Mouse (Mus musculus) macrophage (primary cell): ENCODE results near the gene Armc12. TPM values are rescaled to one million over a fixed set of nuclear protein-coding genes. Genes with fewer than 3 reads are reported as not detected.
A peak's percentile ranks its signal among the peaks of the same experiment; 100 is the strongest.

Experiments used
- H3K27ac ChIP-seq: fragments of 350-480 bp; formaldehyde crosslinking; 2 replicates; pipeline ENCODE4 v1.9.0; 2021
- H3K36me3 ChIP-seq: fragments of 350-480 bp; formaldehyde crosslinking; 2 replicates; pipeline ENCODE4 v1.9.0; 2021; ENCODE audit errors: inconsistent target
- H3K4me3 ChIP-seq: fragments of 350-480 bp; formaldehyde crosslinking; 2 replicates; pipeline ENCODE4 v1.9.0; 2021; ENCODE audit errors: inconsistent target
- H3K79me2 ChIP-seq: fragments of 350-480 bp; formaldehyde crosslinking; 2 replicates; pipeline ENCODE4 v1.9.0; 2021; ENCODE audit errors: inconsistent target
- WGBS: methylation state at CpG from one replicate; pipeline ENCODE4 v1.1.7; 2026; ENCODE audit warnings: inconsistent platforms; ENCODE audit not compliant: missing documents; 5-methylcytosine and 5-hydroxymethylcytosine counted together
- polyA plus RNA-seq: library from polyadenylated mRNA; stranded (reverse); fragments of 250-400 nt; gene quantifications from 3 replicates; pipeline ENCODE4 v1.2.4, GENCODE M21; 2018; ENCODE audit warnings: inconsistent platforms

The Armc12 gene
- polyA plus RNA-seq, 1 experiment from 2014 or later = not detected

GRCm38 (mm10) chr17:28519827-28520226 is 10.8 kb upstream of the Armc12 start:
- H3K4me3 ChIP-seq = no peak overlapping the region
- no peaks in the 10 kb centered on the region for H3K36me3 ChIP-seq
- 81% methylated on average over 3 of the region's 3 CpGs for WGBS
- H3K79me2 ChIP-seq = no peaks in the 10 kb centered on the region
- no peak overlapping the region for H3K27ac ChIP-seq

- H3K4me3 ChIP-seq = no peak overlapping the region
- no peaks in the 10 kb centered on the region for H3K79me2 ChIP-seq
- 96% methylated on average over 4 of the region's 4 CpGs for WGBS
- no peaks in the 10 kb centered on the region for H3K36me3 ChIP-seq
- no peak overlapping the region for H3K27ac ChIP-seq
Observed at GRCm38 (mm10) chr17:28520561-28520960, 10.0 kb upstream of the Armc12 start.

GRCm38 (mm10) chr17:28521071-28521726 is 9.4 kb upstream of the Armc12 start:
- WGBS = 80% methylated on average over 5 of the region's 5 CpGs
- Histone ChIP-seq H3K36me3 (no peaks in the 10 kb centered on the region), H3K27ac (no peak overlapping the region), H3K4me3 (no peak overlapping the region), H3K79me2 (no peaks in the 10 kb centered on the region)

- no peak overlapping the region for H3K4me3 ChIP-seq
- WGBS = 76% methylated on average over 6 of the region's 6 CpGs
- no peak overlapping the region for H3K27ac ChIP-seq
- H3K79me2 ChIP-seq = no peaks in the 10 kb centered on the region
- no peaks in the 10 kb centered on the region for H3K36me3 ChIP-seq
Observed at GRCm38 (mm10) chr17:28521920-28522319, 8.7 kb upstream of the Armc12 start.

- Histone ChIP-seq H3K27ac (no peak overlapping the region), H3K4me3 (peak overlapping the region; percentile 22; the same call in 1 of the 2 replicates), H3K36me3 (no peaks in the 10 kb centered on the region), H3K79me2 (no peaks in the 10 kb centered on the region)
- under 1% methylated on average over 65 of the region's 66 CpGs for WGBS
Observed at GRCm38 (mm10) chr17:28522623-28523354, 7.8 kb upstream of the Armc12 start.

- no peaks in the 10 kb centered on the region for H3K36me3 ChIP-seq
- H3K4me3 ChIP-seq = peak overlapping the region; percentile 12; the same call in 1 of the 2 replicates
- H3K27ac ChIP-seq = no peak overlapping the region
- H3K79me2 ChIP-seq = no peaks in the 10 kb centered on the region
- WGBS = 11% methylated on average over 28 of the region's 28 CpGs
Observed at GRCm38 (mm10) chr17:28523355-28524008, 7.1 kb upstream of the Armc12 start.

- H3K4me3 ChIP-seq = no peak overlapping the region
- H3K79me2 ChIP-seq = no peaks in the 10 kb centered on the region
- 56% methylated on average over 23 of the region's 23 CpGs for WGBS
- H3K27ac ChIP-seq = no peak overlapping the region
- no peaks in the 10 kb centered on the region for H3K36me3 ChIP-seq
Observed at GRCm38 (mm10) chr17:28524009-28524695, 6.5 kb upstream of the Armc12 start.

GRCm38 (mm10) chr17:28524831-28525430 is 5.7 kb upstream of the Armc12 start:
- Histone ChIP-seq H3K36me3 (no peaks in the 10 kb centered on the region), H3K4me3 (no peak overlapping the region), H3K27ac (no peak overlapping the region), H3K79me2 (no peaks in the 10 kb centered on the region)
- 38% methylated on average over 4 of the region's 4 CpGs for WGBS

- Histone ChIP-seq H3K36me3 (no peaks in the 10 kb centered on the region), H3K79me2 (no peaks in the 10 kb centered on the region), H3K27ac (no peak overlapping the region), H3K4me3 (no peak overlapping the region)
- WGBS = 23% methylated on average over 12 of the region's 12 CpGs
Observed at GRCm38 (mm10) chr17:28527184-28528042, 3.2 kb upstream of the Armc12 start.

GRCm38 (mm10) chr17:28528043-28528351 is 2.6 kb upstream of the Armc12 start:
- no peaks in the 10 kb centered on the region for H3K36me3 ChIP-seq
- 1% methylated on average over 6 of the region's 6 CpGs for WGBS
- no peaks in the 10 kb centered on the region for H3K79me2 ChIP-seq
- H3K27ac ChIP-seq = no peak overlapping the region
- no peak overlapping the region for H3K4me3 ChIP-seq

GRCm38 (mm10) chr17:28529116-28529515 is 1.5 kb upstream of the Armc12 start:
- Histone ChIP-seq H3K36me3 (no peaks in the 10 kb centered on the region), H3K4me3 (no peak overlapping the region), H3K79me2 (no peaks in the 10 kb centered on the region), H3K27ac (no peak overlapping the region)
- 81% methylated on average over 4 of the region's 4 CpGs for WGBS

GRCm38 (mm10) chr17:28531946-28532345 is 1.3 kb downstream of the Armc12 start:
- H3K4me3 ChIP-seq = no peak overlapping the region
- H3K36me3 ChIP-seq = no peaks in the 10 kb centered on the region
- WGBS = 51% methylated on average over 18 of the region's 18 CpGs
- no peak overlapping the region for H3K27ac ChIP-seq
- H3K79me2 ChIP-seq = no peaks in the 10 kb centered on the region

GRCm38 (mm10) chr17:28532557-28532956 is 2.0 kb downstream of the Armc12 start:
- Histone ChIP-seq H3K27ac (no peak overlapping the region), H3K36me3 (no peaks in the 10 kb centered on the region), H3K4me3 (no peak overlapping the region), H3K79me2 (no peaks in the 10 kb centered on the region)
- WGBS = 65% methylated on average over 7 of the region's 7 CpGs

GRCm38 (mm10) chr17:28533327-28533726 is 2.7 kb downstream of the Armc12 start:
- WGBS = 95% methylated on average over 13 of the region's 13 CpGs
- Histone ChIP-seq H3K36me3 (no peaks in the 10 kb centered on the region), H3K4me3 (no peak overlapping the region), H3K27ac (no peak overlapping the region), H3K79me2 (no peaks in the 10 kb centered on the region)
